Mouse (Mus musculus) CH12.LX (cell line): Measurements from ENCODE around the gene Adss. TPM values are rescaled to one million over a fixed set of nuclear protein-coding genes. Genes with fewer than 3 reads are reported as not detected.

Source experiments
- DNase-seq: peaks from one replicate; pipeline ENCODE4 v3.0.0-alpha.2; 2013; ENCODE audit errors: extremely low read depth
- H3K27ac ChIP-seq: 2 replicates; pipeline ENCODE4 v1.5.1; 2012; ENCODE audit warnings: low read depth, mild to moderate bottlenecking, control low read depth, moderate library complexity; ENCODE audit not compliant: insufficient read depth
- H3K27me3 ChIP-seq: replicated peaks from 2 replicates; pipeline ENCODE3; 2012; ENCODE audit warnings: inconsistent platforms
- H3K36me3 ChIP-seq, 2 experiments: replicated peaks in 1 of 2; 2 replicates each; pipeline versions ENCODE3 to v1.6.1; 2012; ENCODE audit warnings: inconsistent platforms in 1 of 2, low read length in 1 of 2, mild to moderate bottlenecking in 1 of 2, mixed read lengths in 1 of 2, moderate library complexity in 1 of 2; ENCODE audit not compliant: control insufficient read depth in 1 of 2, insufficient read depth in 1 of 2
- H3K4me1 ChIP-seq, 2 experiments: 2 replicates each; pipeline ENCODE4 v1.6.1; 2012; ENCODE audit warnings: inconsistent platforms in 1 of 2, moderate library complexity in 1 of 2; ENCODE audit not compliant: insufficient read depth in 2 of 2, control insufficient read depth in 1 of 2
- H3K4me2 ChIP-seq: 2 replicates; pipeline ENCODE4 v1.6.1; 2012; ENCODE audit warnings: low read depth, mild to moderate bottlenecking, control low read depth; ENCODE audit not compliant: poor library complexity, insufficient read depth, severe bottlenecking
- H3K4me3 ChIP-seq, 3 experiments: fragments of 150-350 bp in 1 of 3; sonication (generic) in 1 of 3; replicated peaks in 1 of 3; 2 replicates each; pipeline versions ENCODE3 to v1.5.1; 2011 to 2012; ENCODE audit warnings: low read depth in 2 of 3, low read length in 2 of 3, mild to moderate bottlenecking in 2 of 3, moderate library complexity in 2 of 3, control low read depth in 1 of 3, improper control_type of control experiment in 1 of 3, inconsistent platforms in 1 of 3, mixed read lengths in 1 of 3; ENCODE audit not compliant: poor library complexity in 1 of 3
- H3K79me2 ChIP-seq: replicated peaks from 2 replicates; pipeline ENCODE4 v1.6.1; 2012; ENCODE audit warnings: mild to moderate bottlenecking, moderate library complexity; ENCODE audit not compliant: control insufficient read depth, poor library complexity, insufficient read depth, severe bottlenecking; ENCODE audit errors: extremely low read depth
- H3K9ac ChIP-seq: 2 replicates; pipeline ENCODE4 v1.6.1; 2012; ENCODE audit warnings: low read depth, mild to moderate bottlenecking, control low read depth, moderate library complexity; ENCODE audit not compliant: insufficient read depth
- H3K9me3 ChIP-seq: replicated peaks from 2 replicates; pipeline ENCODE3; 2012; ENCODE audit warnings: low read length, inconsistent platforms, mixed read lengths
- BHLHE40 ChIP-seq: IDR thresholded peaks from 2 replicates; pipeline ENCODE4 v1.6.1; 2011; ENCODE audit warnings: mild to moderate bottlenecking, low read depth, low read length, improper control_type of control experiment
- CHD1 ChIP-seq: IDR thresholded peaks from 2 replicates; pipeline ENCODE4 v1.6.1; 2012; ENCODE audit warnings: low read depth, low read length, improper control_type of control experiment, inconsistent platforms
- CHD2 ChIP-seq: IDR thresholded peaks from 2 replicates; pipeline ENCODE4 v1.6.1; 2011; ENCODE audit warnings: low read length, improper control_type of control experiment
- CTCF ChIP-seq, 2 experiments: IDR thresholded peaks in 1 of 2; conservative IDR thresholded peaks in 1 of 2; 2 replicates each; pipeline ENCODE4 v1.5.1; 2011 to 2012; ENCODE audit warnings: low read depth in 2 of 2, low read length in 2 of 2, improper control_type of control experiment in 1 of 2, inconsistent platforms in 1 of 2, mild to moderate bottlenecking in 1 of 2, moderate library complexity in 1 of 2
- E2F4 ChIP-seq: IDR thresholded peaks from 2 replicates; pipeline ENCODE4 v1.6.1; 2011; ENCODE audit warnings: low read depth, low read length, improper control_type of control experiment; ENCODE audit not compliant: insufficient replicate concordance
- ELF1 ChIP-seq: IDR thresholded peaks from 2 replicates; pipeline ENCODE4 v1.6.1; 2014; ENCODE audit warnings: low read depth, mild to moderate bottlenecking, inconsistent platforms, low read length, improper control_type of control experiment
- EP300 ChIP-seq: IDR thresholded peaks from 2 replicates; pipeline ENCODE4 v1.6.1; 2011; ENCODE audit warnings: low read length, improper control_type of control experiment
- ETS1 ChIP-seq: conservative IDR thresholded peaks from 2 replicates; pipeline ENCODE4 v1.6.1; 2012; ENCODE audit warnings: low read depth, mild to moderate bottlenecking, inconsistent platforms, low read length, improper control_type of control experiment, moderate library complexity
- GABPA ChIP-seq: IDR thresholded peaks from 2 replicates; pipeline ENCODE4 v1.6.1; 2012; ENCODE audit warnings: low read depth, low read length, improper control_type of control experiment, inconsistent platforms; ENCODE audit not compliant: insufficient replicate concordance
- HCFC1 ChIP-seq: IDR thresholded peaks from 2 replicates; pipeline ENCODE4 v1.6.1; 2012; ENCODE audit warnings: low read depth, mild to moderate bottlenecking, inconsistent platforms, low read length, improper control_type of control experiment
- IRF4 ChIP-seq: IDR thresholded peaks from 2 replicates; pipeline ENCODE4 v1.6.1; 2014; ENCODE audit warnings: low read depth, mild to moderate bottlenecking, inconsistent platforms, low read length, improper control_type of control experiment
- JUN ChIP-seq: IDR thresholded peaks from 2 replicates; pipeline ENCODE4 v1.6.1; 2011; ENCODE audit warnings: low read depth, mild to moderate bottlenecking, low read length, improper control_type of control experiment, moderate library complexity; ENCODE audit not compliant: insufficient read depth
- JUND ChIP-seq: conservative IDR thresholded peaks from 2 replicates; pipeline ENCODE4 v1.6.1; 2011; ENCODE audit warnings: low read depth, low read length, improper control_type of control experiment
- KAT2A ChIP-seq: IDR thresholded peaks from 2 replicates; pipeline ENCODE4 v1.6.1; 2012; ENCODE audit warnings: low read length, improper control_type of control experiment, inconsistent platforms; ENCODE audit not compliant: insufficient replicate concordance
- MAFK ChIP-seq: IDR thresholded peaks from 2 replicates; pipeline ENCODE4 v1.6.1; 2011; ENCODE audit warnings: low read length, improper control_type of control experiment; ENCODE audit not compliant: insufficient replicate concordance
- MAX ChIP-seq: IDR thresholded peaks from 2 replicates; pipeline ENCODE4 v1.6.1; 2011; ENCODE audit warnings: low read length, improper control_type of control experiment
- MAZ ChIP-seq: IDR thresholded peaks from 2 replicates; pipeline ENCODE4 v1.6.1; 2012; ENCODE audit warnings: low read depth, mild to moderate bottlenecking, inconsistent platforms, low read length, improper control_type of control experiment, moderate library complexity
- MEF2A ChIP-seq: IDR thresholded peaks from 2 replicates; pipeline ENCODE4 v1.6.1; 2014; ENCODE audit warnings: low read depth, mild to moderate bottlenecking, inconsistent platforms, low read length, improper control_type of control experiment, borderline replicate concordance
- MXI1 ChIP-seq: IDR thresholded peaks from 2 replicates; pipeline ENCODE4 v1.6.1; 2011; ENCODE audit warnings: mild to moderate bottlenecking, low read depth, low read length, improper control_type of control experiment
- MYC ChIP-seq: IDR thresholded peaks from 2 replicates; pipeline ENCODE4 v1.6.1; 2011; ENCODE audit warnings: low read depth, mild to moderate bottlenecking, improper control_type of control experiment, low read length
- NELFE ChIP-seq: IDR thresholded peaks from 2 replicates; pipeline ENCODE4 v1.6.1; 2011; ENCODE audit warnings: low read depth, low read length, improper control_type of control experiment
- NRF1 ChIP-seq: IDR thresholded peaks from 2 replicates; pipeline ENCODE4 v1.6.1; 2014; ENCODE audit warnings: low read depth, mild to moderate bottlenecking, inconsistent platforms, low read length, improper control_type of control experiment, moderate library complexity
- PAX5 ChIP-seq: IDR thresholded peaks from 2 replicates; pipeline ENCODE4 v1.6.1; 2012; ENCODE audit warnings: low read length, inconsistent platforms, mixed read lengths
- POLR2A ChIP-seq: IDR thresholded peaks from 2 replicates; pipeline ENCODE4 v1.6.1; 2011; ENCODE audit warnings: low read depth, mild to moderate bottlenecking, improper control_type of control experiment, low read length
- POLR2AphosphoS2 ChIP-seq: IDR thresholded peaks from 2 replicates; pipeline ENCODE4 v1.6.1; 2011; ENCODE audit warnings: low read depth, low read length, improper control_type of control experiment
- RAD21 ChIP-seq: IDR thresholded peaks from 2 replicates; pipeline ENCODE4 v1.6.1; 2011; ENCODE audit warnings: low read depth, mild to moderate bottlenecking, low read length, improper control_type of control experiment, moderate library complexity
- RCOR1 ChIP-seq: conservative IDR thresholded peaks from 2 replicates; pipeline ENCODE4 v1.6.1; 2012; ENCODE audit warnings: low read depth, mild to moderate bottlenecking, inconsistent platforms, low read length, improper control_type of control experiment
- SIN3A ChIP-seq: IDR thresholded peaks from 2 replicates; pipeline ENCODE4 v1.6.1; 2012; ENCODE audit warnings: low read length, improper control_type of control experiment, inconsistent platforms
- SMC3 ChIP-seq: IDR thresholded peaks from 2 replicates; pipeline ENCODE4 v1.6.1; 2011; ENCODE audit warnings: low read depth, low read length, improper control_type of control experiment
- TBP ChIP-seq: conservative IDR thresholded peaks from 2 replicates; pipeline ENCODE4 v1.6.1; 2011; ENCODE audit warnings: low read depth, low read length, improper control_type of control experiment
- TCF12 ChIP-seq: IDR thresholded peaks from 2 replicates; pipeline ENCODE4 v1.6.1; 2014; ENCODE audit warnings: low read depth, mild to moderate bottlenecking, inconsistent platforms, low read length, improper control_type of control experiment
- UBTF ChIP-seq: IDR thresholded peaks from 2 replicates; pipeline ENCODE4 v1.6.1; 2012; ENCODE audit warnings: low read depth, mild to moderate bottlenecking, inconsistent platforms, low read length, improper control_type of control experiment, moderate library complexity
- USF1 ChIP-seq: IDR thresholded peaks from 2 replicates; pipeline ENCODE4 v1.6.1; 2014; ENCODE audit warnings: low read depth, mild to moderate bottlenecking, inconsistent platforms, low read length, improper control_type of control experiment
- USF2 ChIP-seq: conservative IDR thresholded peaks from 2 replicates; pipeline ENCODE4 v1.6.1; 2011; ENCODE audit warnings: low read depth, low read length, improper control_type of control experiment
- ZC3H11A ChIP-seq: IDR thresholded peaks from 2 replicates; pipeline ENCODE4 v1.6.1; 2012; ENCODE audit warnings: low read depth, mild to moderate bottlenecking, inconsistent platforms, low read length, improper control_type of control experiment
- ZKSCAN1 ChIP-seq: IDR thresholded peaks from 2 replicates; pipeline ENCODE4 v1.6.1; 2012; ENCODE audit warnings: low read depth, inconsistent platforms, low read length, improper control_type of control experiment, borderline replicate concordance
- ZMIZ1 ChIP-seq: IDR thresholded peaks from 2 replicates; pipeline ENCODE4 v1.6.1; 2012; ENCODE audit warnings: low read depth, mild to moderate bottlenecking, inconsistent platforms, low read length, improper control_type of control experiment
- ZNF384 ChIP-seq: IDR thresholded peaks from 2 replicates; pipeline ENCODE4 v1.6.1; 2012; ENCODE audit warnings: low read depth, low read length, improper control_type of control experiment, inconsistent platforms
- dilution Hi-C: fragments of 300-500 bp; cut with MboI; formaldehyde crosslinking; loops from 2 replicates; pipeline ENCODE4 v1.14.3; 2020; ENCODE audit warnings: low sequenced_read_pairs; ENCODE audit not compliant: extremely low pct_unique_long_range_greater_than_20kb, extremely low pct_ligation_motif_present
- in situ Hi-C: fragments of 300-500 bp; cut with MboI; formaldehyde crosslinking; loops from 3 replicates; pipeline ENCODE4 v1.14.3; 2019; ENCODE audit warnings: low sequenced_read_pairs, low pct_ligation_motif_present, low pct_unique_long_range_greater_than_20kb, mixed read lengths
- polyA plus RNA-seq: library from polyadenylated mRNA; unstranded; fragments of >175 nt; gene quantifications from 2 replicates; pipeline ENCODE4 v1.2.1, GENCODE M21; 2012; ENCODE audit warnings: low read depth; ENCODE audit not compliant: insufficient read length
- total RNA-seq, 2 experiments: library from RNA; depleted of rRNA; stranded (reverse); fragments of 300-350 nt in 1 of 2; fragments of >200 nt in 1 of 2; gene quantifications; 2 replicates each; pipeline ENCODE4 v1.2.3; 2012 to 2014

Gene Adss
- 45.2 and 54.1 TPM in 2 replicates for total RNA-seq (2012; rRNA removed)
- total RNA-seq (2014; rRNA removed) = 105 and 120 TPM in 2 replicates
- 88.2 and 95.5 TPM in 2 replicates for polyA plus RNA-seq

DNA sequence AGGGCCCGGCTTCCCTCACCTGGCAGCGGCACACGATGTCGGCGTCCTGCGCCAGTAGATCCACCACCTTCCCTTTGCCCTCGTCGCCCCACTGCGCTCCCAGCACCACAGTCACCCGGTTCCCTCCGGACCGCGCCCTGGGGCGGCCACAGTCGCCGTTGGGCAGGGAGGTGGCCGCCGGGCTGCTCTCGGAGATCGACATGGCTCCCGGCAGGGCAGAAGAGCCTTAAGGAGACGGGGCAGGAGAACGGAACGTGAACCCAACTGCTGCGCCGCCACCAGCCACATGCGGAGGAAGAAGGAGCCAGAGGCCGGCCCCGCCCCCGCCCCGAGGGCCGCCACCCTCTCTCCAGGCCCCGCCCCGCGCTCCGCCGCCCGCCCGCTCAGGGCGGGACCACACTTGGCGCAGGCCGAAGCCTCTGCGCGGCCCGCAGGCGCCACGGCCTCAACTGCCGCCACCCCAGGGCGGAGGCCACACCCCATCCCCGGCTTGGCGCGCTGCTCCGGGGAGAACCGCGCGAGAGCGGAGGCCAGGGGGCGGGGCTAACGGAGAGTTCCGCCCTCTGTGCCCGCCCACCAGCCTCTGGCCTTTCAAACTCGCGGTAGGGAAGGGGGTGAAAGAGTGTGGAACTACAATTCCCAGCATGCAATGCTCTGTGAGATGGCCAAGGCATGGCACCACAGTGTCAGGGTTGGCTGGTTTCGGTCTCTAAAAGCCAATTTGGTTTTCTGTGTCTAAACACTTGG, at the start of gene Adss:
TSS of gene Adss (minus strand) at position 319 of the 747 bp plus-strand sequence.
- H3K36me3 ChIP-seq = no peaks in the 10 kb centered on the region
- no peak for TF ChIP-seq JUND
- TF ChIP-seq RAD21 = no peak
- TF ChIP-seq POLR2AphosphoS2 = no peak
- TF ChIP-seq ETS1 = no peak
- peak; percentile 81 for TF ChIP-seq MAZ
- no peak for TF ChIP-seq EP300
- TF ChIP-seq POLR2A = peak; percentile 94
- TF ChIP-seq ZKSCAN1 = no peak
- peak; percentile 97 for TF ChIP-seq CHD2
- no peak for TF ChIP-seq MAFK
- TF ChIP-seq TCF12 = peak; percentile 72
- peak; percentile 89 for TF ChIP-seq ZMIZ1
- TF ChIP-seq TBP = 0 out of 2 replicates have a peak, but pooled peaks have one; percentile 24
- no peak; the same call in 1 of the 2 replicates for TF ChIP-seq CHD1
- no peak for TF ChIP-seq ZNF384
- peak; percentile 89 for TF ChIP-seq NELFE
- peak; percentile 44; the same call in 1 of the 2 replicates for TF ChIP-seq IRF4
- TF ChIP-seq MXI1 = peak; percentile 89
- no peak for TF ChIP-seq SMC3
- TF ChIP-seq ZC3H11A = no peak
- no peak for TF ChIP-seq USF2
- TF ChIP-seq KAT2A = peak; percentile 82; the same call in 1 of the 2 replicates
- peak; percentile 64 for TF ChIP-seq MEF2A
- peak; percentile 45; the same call in 1 of the 2 replicates for TF ChIP-seq MAX
- TF ChIP-seq UBTF = peak; percentile 96
- TF ChIP-seq CTCF (conservative IDR thresholded peaks at IDR 0.05 in 1 of 2, IDR thresholded peaks at IDR 0.05 in 1 of 2; ENCODE audit: low read depth in 2 of 2, low read length in 2 of 2) = no peak
- no peak for TF ChIP-seq PAX5
- peak; percentile 97 for TF ChIP-seq HCFC1
- peak; percentile 67; the same call in 1 of the 2 replicates for TF ChIP-seq MYC
- TF ChIP-seq E2F4 = no peak; the same call in 1 of the 2 replicates
- no peak for TF ChIP-seq JUN
- TF ChIP-seq NRF1 = peak; percentile 79
- peak; percentile 79; the same call in 1 of the 2 replicates for TF ChIP-seq SIN3A
- no peak; the same call in 1 of the 2 replicates for TF ChIP-seq GABPA
- peak; percentile 54 for TF ChIP-seq BHLHE40
- no peak for TF ChIP-seq USF1
- no peak for TF ChIP-seq RCOR1
- TF ChIP-seq ELF1 = peak; percentile 86
- H3K27ac ChIP-seq = peak within 1 kb of the TSS; percentile 95
- H3K27me3 ChIP-seq = no peaks in the 10 kb centered on the region
- dilution Hi-C loops (no loop called here), in situ Hi-C loops (no loop called here)
- no peak within 1 kb of the TSS for H3K4me2 ChIP-seq
- H3K4me1 ChIP-seq = peaks cover 0 to 22% of the 10 kb centered on the region in 2 experiments; a peak in 2 of 4 replicates
- DNase-seq = peak; percentile 96
- peaks cover 34% of the 10 kb centered on the region for H3K79me2 ChIP-seq
- H3K4me3 ChIP-seq = peak within 1 kb of the TSS; percentile 81 to 99 (median 97)
- peak within 1 kb of the TSS; percentile 93 for H3K9ac ChIP-seq
- H3K9me3 ChIP-seq = no peaks in the 10 kb centered on the region
